Mouse (Mus musculus) midbrain, embryonic 11.5 days (tissue): ENCODE data around the gene Lhfpl2. TPM values are rescaled to one million over a fixed set of nuclear protein-coding genes. Genes with fewer than 3 reads are reported as not detected.

Experiments used
- polyA plus RNA-seq: library from polyadenylated mRNA; unstranded; fragments of >200 nt; fragmentation: Nextera tagmentation; extraction: Ambion mirVana; gene quantifications from 2 replicates; pipeline ENCODE4 v1.2.1, GENCODE M21; 2014

Gene Lhfpl2
- polyA plus RNA-seq, 1 experiment from 2014 or later, result 17.0 TPM

Other genes with a start within 250 kb of the Lhfpl2 start
- gene Scamp1, start 228.1 kb downstream of the Lhfpl2 start, polyA plus RNA-seq, result 34.2 and 42.2 TPM in 2 replicates